ENCODE assay signal across 8 mouse cellular contexts in the genomic region with DNA sequence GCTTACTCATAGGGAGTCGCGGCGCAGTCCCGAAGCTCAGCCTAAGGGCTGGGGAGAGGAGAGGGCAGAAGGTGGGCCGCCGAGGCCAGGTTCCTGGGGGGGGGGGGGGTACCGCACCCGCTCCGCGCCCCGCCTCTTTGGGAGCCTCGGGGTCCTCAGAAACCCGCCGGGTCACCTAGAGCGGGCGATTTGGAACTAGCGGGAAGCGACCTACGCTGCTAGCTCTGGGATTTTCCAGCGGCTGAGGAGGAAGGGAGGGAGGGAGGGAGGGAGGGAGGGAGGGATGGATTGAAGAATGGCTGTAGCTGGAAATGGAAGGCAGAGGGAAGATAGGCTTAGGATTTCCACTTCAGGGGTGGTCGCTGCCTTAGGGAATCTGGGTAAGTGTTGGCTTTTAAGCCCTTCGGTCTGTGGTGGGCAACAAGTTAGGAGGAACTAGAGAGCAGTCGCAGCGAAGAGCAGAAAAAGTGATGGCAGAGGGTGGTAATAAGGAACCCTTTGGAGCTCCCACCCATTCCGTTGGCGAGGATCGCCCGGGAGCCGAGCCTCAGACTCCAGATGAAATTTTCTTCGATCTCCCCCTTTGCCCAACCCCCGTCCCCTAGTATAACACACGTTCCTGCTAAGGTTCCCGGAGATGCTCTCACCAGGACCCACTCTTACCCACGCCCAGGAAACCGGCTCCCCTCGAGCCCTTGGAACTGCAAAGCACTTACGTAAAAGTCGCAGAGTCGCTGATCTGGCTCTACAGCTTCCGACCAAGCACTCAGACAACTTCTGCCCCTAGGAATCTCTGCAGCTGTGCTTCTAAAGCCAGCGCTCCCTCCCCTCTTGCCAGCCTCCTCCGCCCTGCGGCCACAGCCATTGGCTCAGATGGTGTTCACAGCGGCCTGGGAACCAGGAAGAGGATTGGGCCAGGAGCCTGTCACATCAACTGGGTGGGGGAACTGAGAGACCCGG. TPM values are rescaled to one million over a fixed set of nuclear protein-coding genes. Genes with fewer than 3 reads are reported as not detected.
DNase-seq lines count a peak whose midpoint lies in the region; ATAC-seq lines count a peak whose summit lies in the region.

A gene (minus strand): TSS at position 851 of the 960 bp plus-strand sequence.

- no peaks in the 10 kb centered on the region for H3K36me3 ChIP-seq in forebrain, embryonic 15.5 days
- no peaks in the 10 kb centered on the region for H3K36me3 ChIP-seq in liver, embryonic 13.5 days
- H3K36me3 ChIP-seq in neural tube, embryonic 11.5 days (ENCODE audit: control insufficient read depth, insufficient read depth, low read length), result no peaks in the 10 kb centered on the region

- H3K9ac ChIP-seq in forebrain, embryonic 15.5 days (replicated peaks), result peak within 1 kb of the TSS; percentile 46
- peak within 1 kb of the TSS; percentile 33; the same call in 1 of the 2 replicates for H3K9ac ChIP-seq in liver, embryonic 13.5 days
- H3K9ac ChIP-seq in neural tube, embryonic 11.5 days (ENCODE audit: low read length), result peak within 1 kb of the TSS; percentile 44

- 22% methylated on average over 36 of the region's 45 CpGs for WGBS in forebrain, embryonic 15.5 days
- WGBS in liver, embryonic 13.5 days (ENCODE audit: insufficient replicate concordance), result 6% methylated on average over 44 of the region's 45 CpGs
- WGBS in neural tube, embryonic 11.5 days, result 10% methylated on average over 33 of the region's 45 CpGs

- peak within 1 kb of the TSS; percentile 52 for H3K27ac ChIP-seq in forebrain, embryonic 15.5 days (replicated peaks)
- no peak within 1 kb of the TSS; the same call in 1 of the 2 replicates for H3K27ac ChIP-seq in liver, embryonic 13.5 days
- H3K27ac ChIP-seq in neural tube, embryonic 11.5 days (ENCODE audit: low read depth, low read length), result 0 out of 2 replicates have a peak within 1 kb of the TSS, but pooled peaks have one; percentile 34

- ATAC-seq in forebrain, embryonic 15.5 days (replicated peaks), result peak; percentile 99
- ATAC-seq in liver, embryonic 13.5 days (ENCODE audit: low read depth), result peak; percentile 95
- ATAC-seq in neural tube, embryonic 11.5 days (ENCODE audit: insufficient read depth, low FRiP score, low TSS enrichment), result peak; percentile 99

- intact Hi-C loops in heart, postnatal 10 days (cut with DNase I), result loop anchor here (1.0 to 5.0 kb wide), 3 partner anchors 56 to 328 kb away; no protein-coding TSS in a partner anchor

- H3K4me3 ChIP-seq in forebrain, embryonic 15.5 days, result peak within 1 kb of the TSS; percentile 50
- H3K4me3 ChIP-seq in liver, embryonic 13.5 days (replicated peaks), result peak within 1 kb of the TSS; percentile 58
- peak within 1 kb of the TSS; percentile 46 for H3K4me3 ChIP-seq in neural tube, embryonic 11.5 days (ENCODE audit: low read depth, low read length)

- DNase-seq in MEL-GATA-1-ER (ENCODE audit: extremely low read depth, low read depth), result peak; percentile 94
- peak; percentile 68 for DNase-seq in cerebellum, adult 11 months
- DNase-seq in heart, postnatal 10 days, result peak; percentile 86 to 88
- DNase-seq in kidney, postnatal 36 days, result peak; percentile 91
- DNase-seq in liver, embryonic 13.5 days, result peak; percentile 73
- DNase-seq in neural tube, embryonic 11.5 days (ENCODE audit: low spot score), result peak; percentile 87
- DNase-seq in testis, postnatal 10 days (ENCODE audit: low spot score), result peak; percentile 85

- no peaks in the 10 kb centered on the region for H3K9me3 ChIP-seq in forebrain, embryonic 15.5 days
- no peaks in the 10 kb centered on the region for H3K9me3 ChIP-seq in liver, embryonic 13.5 days (replicated peaks)
- H3K9me3 ChIP-seq in neural tube, embryonic 11.5 days (ENCODE audit: control insufficient read depth, low read length), result no peaks in the 10 kb centered on the region

- H3K4me2 ChIP-seq in forebrain, embryonic 15.5 days (replicated peaks), result peak within 1 kb of the TSS; percentile 60
- peak within 1 kb of the TSS; percentile 70 for H3K4me2 ChIP-seq in liver, embryonic 13.5 days
- peak within 1 kb of the TSS; percentile 47 for H3K4me2 ChIP-seq in neural tube, embryonic 11.5 days (ENCODE audit: low read depth)

- no peaks in the 10 kb centered on the region for H3K4me1 ChIP-seq in forebrain, embryonic 15.5 days
- no peaks in the 10 kb centered on the region for H3K4me1 ChIP-seq in liver, embryonic 13.5 days (replicated peaks)
- no peaks in the 10 kb centered on the region for H3K4me1 ChIP-seq in neural tube, embryonic 11.5 days (ENCODE audit: control insufficient read depth, insufficient read depth, low read length)

- no peaks in the 10 kb centered on the region for H3K27me3 ChIP-seq in forebrain, embryonic 15.5 days
- peaks cover 4% of the 10 kb centered on the region; the same call in 1 of the 2 replicates for H3K27me3 ChIP-seq in liver, embryonic 13.5 days
- H3K27me3 ChIP-seq in neural tube, embryonic 11.5 days (ENCODE audit: control insufficient read depth, insufficient read depth, low read length), result no peaks in the 10 kb centered on the region

RNA-seq across cellular contexts. Expression of the gene that starts here (rescaled TPM):
- polyA plus RNA-seq in forebrain, embryonic 15.5 days (2015; fragmentation: Nextera tagmentation; extraction: Ambion mirVana), result 38.6 and 39.3 TPM in 2 replicates
- 10 to 100 TPM; 84.2 to 87.0 TPM for total RNA-seq in heart, postnatal 10 days (2021)
- 10.8 and 13.0 TPM in 2 replicates for polyA plus RNA-seq in liver, embryonic 13.5 days (2015; fragmentation: Nextera tagmentation; extraction: Ambion mirVana)
- 101 and 107 TPM in 2 replicates for polyA plus RNA-seq in neural tube, embryonic 11.5 days (2014; fragmentation: Nextera tagmentation; extraction: Ambion mirVana)
